Mouse (Mus musculus): Measurements from ENCODE around the gene Tmem108. TPM values are rescaled to one million over a fixed set of nuclear protein-coding genes. Genes with fewer than 3 reads are reported as not detected.

Gene Tmem108
- polyA plus RNA-seq, 1 experiment from 2014 or later: 23.1 TPM

- Histone ChIP-seq H3K27ac (ENCODE audit: low read length) (no peak within 1 kb of the TSS), H3K9me3 (ENCODE audit: control insufficient read depth, low read depth, low read length) (no peaks in the 10 kb centered on the region), H3K4me1 (ENCODE audit: control insufficient read depth, insufficient read depth, low read length) (peaks cover 6% of the 10 kb centered on the region), H3K36me3 (ENCODE audit: control insufficient read depth, insufficient read depth, low read length) (no peaks in the 10 kb centered on the region), H3K4me3 (ENCODE audit: low read depth, low read length) (no peak within 1 kb of the TSS), H3K27me3 (ENCODE audit: control insufficient read depth, insufficient read depth, low read length) (no peaks in the 10 kb centered on the region), H3K4me2 (replicated peaks; ENCODE audit: low read depth, low read length) (no peak within 1 kb of the TSS), H3K9ac (replicated peaks; ENCODE audit: low read depth, low read length) (no peak within 1 kb of the TSS)
- no peak for ATAC-seq (ENCODE audit: insufficient number of reproducible peaks, insufficient read depth, low FRiP score, low read depth)
- WGBS: 73% methylated on average over 9 of the region's 9 CpGs
These were observed 281.5 kb downstream of the Tmem108 start, which contains the start of gene Bfsp2 for GRCm38 (mm10) chr9:103480044-103480576. Gene Bfsp2, minus strand, starts transcription at chr9:103480420.

- no peaks in the 10 kb centered on the region for H3K27me3 ChIP-seq (ENCODE audit: control insufficient read depth, insufficient read depth, low read length)
- 0 out of 2 replicates have a peak, but pooled peaks cover 3% of the 10 kb centered on the region for H3K4me1 ChIP-seq (ENCODE audit: control insufficient read depth, insufficient read depth, low read length)
- no peak overlapping the region for H3K9ac ChIP-seq (replicated peaks; ENCODE audit: low read depth, low read length)
- H3K4me3 ChIP-seq (ENCODE audit: low read depth, low read length): no peak overlapping the region
- no peak overlapping the region for H3K27ac ChIP-seq (ENCODE audit: low read length)
- H3K4me2 ChIP-seq (replicated peaks; ENCODE audit: low read depth, low read length): no peak overlapping the region
- H3K36me3 ChIP-seq (ENCODE audit: control insufficient read depth, insufficient read depth, low read length): no peaks in the 10 kb centered on the region
- H3K9me3 ChIP-seq (ENCODE audit: control insufficient read depth, low read depth, low read length): no peaks in the 10 kb centered on the region
- ATAC-seq (ENCODE audit: insufficient number of reproducible peaks, insufficient read depth, low FRiP score, low read depth): no peak
- 72% methylated on average over 6 of the region's 6 CpGs for WGBS
These were observed 286.2 kb downstream of the Tmem108 start for GRCm38 (mm10) chr9:103475414-103475813.

GRCm38 (mm10) chr9:103473915-103474688 is 287.5 kb downstream of the Tmem108 start:
- H3K4me3 ChIP-seq (ENCODE audit: low read depth, low read length): no peak overlapping the region
- H3K4me2 ChIP-seq (replicated peaks; ENCODE audit: low read depth, low read length): no peak overlapping the region; the same call in 1 of the 2 replicates
- H3K36me3 ChIP-seq (ENCODE audit: control insufficient read depth, insufficient read depth, low read length): no peaks in the 10 kb centered on the region
- H3K27me3 ChIP-seq (ENCODE audit: control insufficient read depth, insufficient read depth, low read length): no peaks in the 10 kb centered on the region
- 25% methylated on average over 13 of the region's 13 CpGs for WGBS
- peak overlapping the region; percentile 39; the same call in 1 of the 2 replicates for H3K27ac ChIP-seq (ENCODE audit: low read length)
- no peak overlapping the region for H3K9ac ChIP-seq (replicated peaks; ENCODE audit: low read depth, low read length)
- peak; percentile 53; the same call in 1 of the 2 replicates for ATAC-seq (ENCODE audit: insufficient number of reproducible peaks, insufficient read depth, low FRiP score, low read depth)
- H3K4me1 ChIP-seq (ENCODE audit: control insufficient read depth, insufficient read depth, low read length): 0 out of 2 replicates have a peak, but pooled peaks cover 3% of the 10 kb centered on the region
- H3K9me3 ChIP-seq (ENCODE audit: control insufficient read depth, low read depth, low read length): no peaks in the 10 kb centered on the region

GRCm38 (mm10) chr9:103471784-103472183 is 289.9 kb downstream of the Tmem108 start:
- no peak overlapping the region for H3K4me3 ChIP-seq (ENCODE audit: low read depth, low read length)
- no peak for ATAC-seq (ENCODE audit: insufficient number of reproducible peaks, insufficient read depth, low FRiP score, low read depth)

GRCm38 (mm10) chr9:103469516-103469915 is 292.1 kb downstream of the Tmem108 start:
- Histone ChIP-seq H3K4me1 (ENCODE audit: control insufficient read depth, insufficient read depth, low read length) (0 out of 2 replicates have a peak, but pooled peaks cover 3% of the 10 kb centered on the region), H3K9ac (replicated peaks; ENCODE audit: low read depth, low read length) (no peak overlapping the region), H3K27ac (ENCODE audit: low read length) (no peak overlapping the region), H3K36me3 (ENCODE audit: control insufficient read depth, insufficient read depth, low read length) (no peaks in the 10 kb centered on the region), H3K4me3 (ENCODE audit: low read depth, low read length) (no peak overlapping the region), H3K9me3 (ENCODE audit: control insufficient read depth, low read depth, low read length) (no peaks in the 10 kb centered on the region), H3K4me2 (replicated peaks; ENCODE audit: low read depth, low read length) (no peak overlapping the region), H3K27me3 (ENCODE audit: control insufficient read depth, insufficient read depth, low read length) (no peaks in the 10 kb centered on the region)
- no peak for ATAC-seq (ENCODE audit: insufficient number of reproducible peaks, insufficient read depth, low FRiP score, low read depth)
- 71% methylated on average over 5 of the region's 5 CpGs for WGBS

More at GRCm38 (mm10) chr9:103471784-103472183, 289.9 kb downstream of the Tmem108 start:
- H3K4me2 ChIP-seq (replicated peaks; ENCODE audit: low read depth, low read length): no peak overlapping the region
- H3K9me3 ChIP-seq (ENCODE audit: control insufficient read depth, low read depth, low read length): no peaks in the 10 kb centered on the region
- WGBS: 25% methylated on average over 11 of the region's 11 CpGs
- 0 out of 2 replicates have a peak, but pooled peaks cover 3% of the 10 kb centered on the region for H3K4me1 ChIP-seq (ENCODE audit: control insufficient read depth, insufficient read depth, low read length)
- no peak overlapping the region for H3K9ac ChIP-seq (replicated peaks; ENCODE audit: low read depth, low read length)
- H3K27ac ChIP-seq (ENCODE audit: low read length): no peak overlapping the region
- no peaks in the 10 kb centered on the region for H3K36me3 ChIP-seq (ENCODE audit: control insufficient read depth, insufficient read depth, low read length)
- H3K27me3 ChIP-seq (ENCODE audit: control insufficient read depth, insufficient read depth, low read length): no peaks in the 10 kb centered on the region

- Histone ChIP-seq H3K4me1 (ENCODE audit: control insufficient read depth, insufficient read depth, low read length) (0 out of 2 replicates have a peak, but pooled peaks cover 3% of the 10 kb centered on the region), H3K9me3 (ENCODE audit: control insufficient read depth, low read depth, low read length) (no peaks in the 10 kb centered on the region), H3K9ac (replicated peaks; ENCODE audit: low read depth, low read length) (no peak overlapping the region), H3K27ac (ENCODE audit: low read length) (no peak overlapping the region), H3K27me3 (ENCODE audit: control insufficient read depth, insufficient read depth, low read length) (no peaks in the 10 kb centered on the region), H3K4me2 (replicated peaks; ENCODE audit: low read depth, low read length) (no peak overlapping the region), H3K36me3 (ENCODE audit: control insufficient read depth, insufficient read depth, low read length) (no peaks in the 10 kb centered on the region), H3K4me3 (ENCODE audit: low read depth, low read length) (no peak overlapping the region)
- WGBS: 76% methylated on average over 7 of the region's 7 CpGs
- no peak for ATAC-seq (ENCODE audit: insufficient number of reproducible peaks, insufficient read depth, low FRiP score, low read depth)
These were observed 292.7 kb downstream of the Tmem108 start for GRCm38 (mm10) chr9:103468911-103469310.

GRCm38 (mm10) chr9:103465711-103466220 is 295.9 kb downstream of the Tmem108 start:
- Histone ChIP-seq H3K27me3 (ENCODE audit: control insufficient read depth, insufficient read depth, low read length) (no peaks in the 10 kb centered on the region), H3K9ac (replicated peaks; ENCODE audit: low read depth, low read length) (no peak overlapping the region), H3K4me3 (ENCODE audit: low read depth, low read length) (no peak overlapping the region), H3K27ac (ENCODE audit: low read length) (no peak overlapping the region), H3K9me3 (ENCODE audit: control insufficient read depth, low read depth, low read length) (no peaks in the 10 kb centered on the region), H3K36me3 (ENCODE audit: control insufficient read depth, insufficient read depth, low read length) (no peaks in the 10 kb centered on the region), H3K4me1 (ENCODE audit: control insufficient read depth, insufficient read depth, low read length) (no peaks in the 10 kb centered on the region), H3K4me2 (replicated peaks; ENCODE audit: low read depth, low read length) (no peak overlapping the region)
- 56% methylated on average over 13 of the region's 13 CpGs for WGBS
- no peak for ATAC-seq (ENCODE audit: insufficient number of reproducible peaks, insufficient read depth, low FRiP score, low read depth)

- H3K36me3 ChIP-seq (ENCODE audit: control insufficient read depth, insufficient read depth, low read length): no peaks in the 10 kb centered on the region
- H3K4me1 ChIP-seq (ENCODE audit: control insufficient read depth, insufficient read depth, low read length): no peaks in the 10 kb centered on the region
- H3K9me3 ChIP-seq (ENCODE audit: control insufficient read depth, low read depth, low read length): no peaks in the 10 kb centered on the region
- WGBS: 20% methylated on average over 1 of the region's 1 CpGs
- no peak overlapping the region for H3K27ac ChIP-seq (ENCODE audit: low read length)
- H3K9ac ChIP-seq (replicated peaks; ENCODE audit: low read depth, low read length): no peak overlapping the region
- no peak for ATAC-seq (ENCODE audit: insufficient number of reproducible peaks, insufficient read depth, low FRiP score, low read depth)
- H3K27me3 ChIP-seq (ENCODE audit: control insufficient read depth, insufficient read depth, low read length): no peaks in the 10 kb centered on the region
- no peak overlapping the region for H3K4me3 ChIP-seq (ENCODE audit: low read depth, low read length)
- H3K4me2 ChIP-seq (replicated peaks; ENCODE audit: low read depth, low read length): no peak overlapping the region
These were observed 296.3 kb downstream of the Tmem108 start for GRCm38 (mm10) chr9:103465293-103465692.
